Mouse (Mus musculus) adrenal gland, adult 8-10 months (tissue): Measurements from ENCODE around the gene Mdfi. TPM values are rescaled to one million over a fixed set of nuclear protein-coding genes. Genes with fewer than 3 reads are reported as not detected.

Experiments
- DNase-seq: peaks from one replicate; pipeline ENCODE4 v3.0.0; 2022
- total RNA-seq, 4 experiments: library from RNA; stranded (reverse); gene quantifications; 2 replicates each; pipeline ENCODE4 v1.2.4; 2022

Mdfi gene
- total RNA-seq, 4 experiments from 2014 or later, result 1.2 to 3.3 (median 1.6) TPM

DNA sequence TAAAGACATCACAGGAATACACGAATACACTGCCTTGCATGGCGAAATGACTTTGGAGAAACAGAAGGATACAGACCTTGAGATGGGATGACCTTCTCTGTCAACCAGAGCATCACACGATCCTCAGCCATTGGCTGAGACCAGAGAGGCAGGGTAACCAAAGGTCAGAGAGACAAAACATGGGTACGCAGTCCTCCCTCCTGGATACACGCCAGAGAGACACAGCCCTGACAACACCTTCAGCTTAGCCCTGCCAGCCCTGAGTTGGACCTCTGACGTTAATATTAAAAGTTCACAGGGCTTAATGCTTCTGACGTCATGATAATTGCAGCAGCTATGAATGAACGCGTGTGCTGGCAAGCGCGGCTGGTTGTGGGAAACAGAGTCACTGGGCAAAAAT is 11.1 kb upstream of the Mdfi start:
- no peak for DNase-seq

DNA sequence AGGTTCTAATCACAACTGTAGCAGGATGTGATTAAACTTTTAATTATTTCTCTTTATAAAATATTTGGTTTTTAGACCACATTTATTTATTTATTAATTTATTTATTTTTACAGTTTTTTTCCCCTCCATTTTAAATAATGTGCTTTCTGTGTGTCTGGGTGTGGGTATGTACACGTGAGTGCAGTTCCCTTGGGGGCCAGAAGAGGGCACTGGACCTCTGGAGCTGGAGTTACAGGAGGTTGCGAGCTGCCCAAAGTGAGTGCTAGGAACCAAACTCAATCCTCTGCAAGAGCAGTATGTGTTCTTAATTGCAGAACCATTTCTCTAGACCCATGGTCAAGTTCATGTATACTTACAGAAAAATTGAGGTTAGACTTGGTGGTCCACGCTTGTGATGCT is 9.0 kb upstream of the Mdfi start:
- DNase-seq, result no peak

DNA sequence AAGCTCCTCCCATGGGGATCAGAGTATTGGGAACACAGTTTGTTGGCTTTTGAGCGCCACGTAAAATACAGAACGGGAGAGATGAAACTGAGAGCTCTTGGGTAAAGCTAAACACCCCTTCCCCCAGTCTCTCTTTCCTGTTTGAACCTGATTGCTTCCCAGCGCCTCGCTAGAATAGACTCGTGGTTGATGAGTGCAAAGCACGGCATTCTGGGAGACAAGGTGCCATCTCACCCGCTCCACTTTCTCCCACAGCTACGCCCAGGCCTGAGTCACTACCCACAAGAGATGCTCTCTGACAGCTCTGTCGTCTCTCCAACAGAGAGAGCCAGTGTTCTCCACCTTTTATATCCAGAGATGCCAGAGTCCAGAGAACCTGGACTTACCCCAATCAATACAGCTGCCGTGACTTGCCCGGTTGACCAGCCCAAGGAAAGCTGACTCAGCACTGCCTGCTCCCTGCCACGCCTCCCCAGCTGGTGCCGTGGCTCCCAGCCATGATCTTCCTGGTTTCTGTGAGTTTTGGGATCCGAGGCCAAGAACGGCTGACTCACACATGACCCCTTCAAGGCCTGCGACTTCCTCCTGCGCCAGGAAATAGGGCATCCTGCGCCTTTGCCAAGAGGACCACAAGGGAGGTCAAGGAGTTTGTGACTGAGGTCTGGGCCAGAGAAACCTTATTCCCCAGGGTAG is 7.6 kb upstream of the Mdfi start:
- DNase-seq, result peak; percentile 94

DNA sequence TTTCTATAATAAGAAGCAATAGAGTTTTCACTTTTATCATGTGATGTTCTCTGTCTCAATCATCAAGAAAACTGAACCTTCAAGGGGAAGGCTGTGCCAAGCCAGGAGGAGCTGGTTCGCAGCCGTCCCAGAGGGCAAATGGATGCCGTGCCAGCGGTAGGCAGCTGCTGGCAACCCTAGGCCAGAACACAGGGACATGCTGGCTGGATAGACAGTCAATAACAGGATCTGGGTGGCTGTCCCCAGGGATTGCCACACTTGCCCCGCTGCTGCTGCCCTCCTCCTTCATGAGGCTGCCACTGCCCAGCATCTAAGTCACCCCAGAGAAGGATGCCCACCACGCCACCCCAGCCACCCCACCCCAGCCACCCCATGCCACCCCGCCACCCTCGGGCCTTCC is 7.0 kb upstream of the Mdfi start:
- DNase-seq, result no peak

DNA sequence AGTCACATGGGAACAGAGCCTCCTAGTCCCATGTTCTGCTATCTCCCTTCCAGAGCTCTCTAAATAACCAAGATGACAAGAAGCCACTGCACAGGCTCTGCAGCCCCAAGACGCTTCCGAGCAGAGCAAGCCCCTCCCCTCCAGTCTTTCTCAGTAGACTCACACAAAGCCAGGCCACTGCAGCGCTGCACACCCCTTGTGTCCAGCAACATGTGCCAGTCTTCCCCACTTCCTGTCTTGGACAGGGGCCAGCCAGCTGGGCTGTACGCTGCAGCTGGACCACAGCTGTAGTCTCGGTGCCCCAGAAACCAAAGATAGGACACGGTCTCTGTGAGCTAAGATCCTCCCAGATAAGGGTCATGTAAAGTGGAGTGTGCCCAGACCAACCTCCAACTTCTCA is 3.3 kb upstream of the Mdfi start:
- DNase-seq, result no peak

DNA sequence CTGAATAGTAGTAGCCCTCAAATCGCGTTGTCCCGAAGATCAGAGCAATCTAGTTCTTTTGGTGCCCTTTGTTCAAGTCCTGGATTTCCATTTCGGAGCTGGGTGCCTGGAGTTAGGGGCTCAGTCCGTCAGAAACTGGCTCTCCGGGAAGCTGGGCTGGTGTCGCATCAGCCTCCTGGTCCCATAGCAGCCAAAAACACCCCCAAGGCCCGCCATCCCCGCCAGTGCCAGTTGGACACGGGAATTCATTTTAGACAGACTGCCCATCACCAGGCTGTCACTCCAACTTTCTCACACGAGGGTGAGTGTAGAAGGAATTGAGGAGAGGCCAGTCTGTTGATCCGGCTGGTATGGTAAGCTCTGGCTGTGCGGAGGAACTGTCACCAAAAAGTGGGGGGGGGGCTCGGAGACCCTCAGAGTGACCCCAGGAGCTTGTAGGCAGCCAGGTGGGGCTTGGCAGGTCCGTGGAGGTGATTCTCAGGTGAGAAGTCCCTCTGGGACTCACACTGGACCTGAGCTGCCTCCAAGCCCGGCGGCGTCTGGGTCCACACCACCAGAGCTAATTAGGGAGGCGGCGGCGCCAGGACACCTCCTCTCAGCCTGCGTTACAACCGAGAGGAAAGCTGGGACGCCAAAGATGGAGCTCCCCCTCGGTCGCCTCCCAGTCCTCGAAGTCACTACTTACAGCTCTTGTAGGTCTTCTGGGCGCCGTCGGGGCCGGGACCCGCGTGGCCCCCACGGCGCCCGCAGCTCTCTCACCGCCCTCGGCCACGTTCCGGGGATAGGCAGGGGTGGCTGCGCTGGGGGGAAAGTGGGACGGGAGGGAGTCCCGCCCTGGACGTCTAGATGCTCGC is 636 bp downstream of the Mdfi start:
- DNase-seq, result no peak

DNA sequence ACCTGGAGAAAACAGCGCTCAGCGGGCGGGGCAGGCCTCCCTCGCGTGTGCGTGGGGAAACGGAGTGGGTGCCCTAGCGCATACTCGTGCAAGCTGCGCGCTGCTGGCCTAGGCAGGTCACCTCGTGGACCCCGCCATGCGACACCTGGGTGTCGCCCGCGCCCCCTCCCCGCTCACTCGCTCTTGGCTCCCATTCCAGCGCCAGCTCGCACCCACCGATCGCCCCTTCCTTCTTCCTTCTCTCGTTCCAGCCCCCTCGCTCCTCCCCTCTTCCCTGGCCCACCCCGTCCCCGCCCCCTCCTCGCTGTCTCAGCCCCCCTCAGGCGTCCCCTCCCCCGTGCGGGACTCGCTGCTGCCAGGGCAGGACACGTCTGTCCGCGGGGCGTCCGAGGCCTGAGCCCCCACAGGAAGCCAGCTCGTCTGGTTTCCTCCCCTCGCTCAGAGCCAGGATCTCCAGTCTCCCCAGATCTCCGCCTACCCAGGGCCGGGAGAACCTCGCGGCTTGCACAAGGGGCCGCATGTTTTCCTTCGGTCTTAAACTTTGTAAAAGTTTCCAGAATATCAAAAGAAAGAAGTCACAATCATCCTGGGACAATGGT is 1.4 kb downstream of the Mdfi start:
- DNase-seq, result no peak

DNA sequence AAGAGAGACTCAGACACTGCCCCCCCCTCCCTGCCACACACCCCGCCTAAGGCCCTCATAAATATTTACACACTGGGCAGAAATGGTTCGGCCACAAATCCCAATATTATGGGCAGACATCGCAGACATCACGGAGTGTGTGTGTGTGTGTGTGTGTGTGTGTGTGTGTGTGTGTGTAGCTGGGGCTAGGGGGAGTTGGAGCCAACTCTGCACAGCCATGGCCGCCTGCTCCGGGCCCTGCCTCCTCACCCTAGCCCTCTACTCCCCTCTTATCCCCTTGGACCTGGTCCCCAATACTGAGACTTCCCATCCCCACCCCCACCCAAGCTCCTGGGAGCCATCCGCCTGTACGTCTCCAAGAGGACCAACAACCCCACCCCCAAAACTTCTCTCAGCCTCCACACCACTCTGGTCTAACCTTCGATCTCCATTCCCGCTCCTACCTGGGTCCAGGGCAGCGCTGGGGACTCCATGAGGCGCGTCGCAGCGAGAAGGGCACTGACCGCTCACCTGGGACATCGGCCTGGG is 1.9 kb downstream of the Mdfi start:
- DNase-seq, result no peak

DNA sequence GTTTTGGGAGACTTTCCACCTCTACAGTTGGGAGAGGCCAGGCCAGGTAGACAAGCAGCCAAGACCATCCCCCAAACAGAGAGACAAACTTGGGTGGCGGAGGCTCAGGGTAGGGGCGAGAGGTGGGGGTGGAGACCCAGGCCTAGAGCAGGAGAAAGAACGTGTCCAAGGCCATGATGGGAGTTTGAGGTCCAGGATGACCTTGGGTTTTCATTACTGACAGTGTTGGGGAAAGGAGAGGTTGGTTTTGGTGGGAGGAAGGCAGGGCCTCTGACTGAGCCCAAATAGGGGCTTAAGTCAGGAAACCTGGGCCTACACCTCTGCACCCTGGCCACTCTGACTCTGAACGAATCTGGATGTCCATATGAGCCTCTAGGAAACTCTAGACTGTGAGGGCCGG is 2.7 kb downstream of the Mdfi start:
- DNase-seq, result no peak

DNA sequence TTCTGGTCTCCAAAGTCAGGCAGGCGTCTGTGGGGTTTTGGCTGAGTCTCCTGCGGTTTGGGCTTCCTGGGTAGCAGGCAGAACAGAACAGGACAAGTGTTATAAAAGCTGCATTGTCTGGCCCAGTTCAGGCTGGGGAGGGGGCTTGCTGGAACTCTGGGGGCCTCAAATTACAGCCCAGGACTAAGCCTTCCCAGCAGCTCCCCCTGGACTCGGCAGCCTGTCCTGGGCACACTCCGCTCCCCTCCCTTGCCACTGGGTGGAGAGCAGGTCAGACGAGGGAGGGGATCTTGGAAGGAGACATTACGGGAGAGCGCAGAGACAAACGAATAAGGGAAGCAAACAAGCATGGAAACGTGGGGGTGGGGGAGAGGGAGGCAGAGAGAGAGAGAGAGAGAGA is 3.3 kb downstream of the Mdfi start:
- no peak for DNase-seq

DNA sequence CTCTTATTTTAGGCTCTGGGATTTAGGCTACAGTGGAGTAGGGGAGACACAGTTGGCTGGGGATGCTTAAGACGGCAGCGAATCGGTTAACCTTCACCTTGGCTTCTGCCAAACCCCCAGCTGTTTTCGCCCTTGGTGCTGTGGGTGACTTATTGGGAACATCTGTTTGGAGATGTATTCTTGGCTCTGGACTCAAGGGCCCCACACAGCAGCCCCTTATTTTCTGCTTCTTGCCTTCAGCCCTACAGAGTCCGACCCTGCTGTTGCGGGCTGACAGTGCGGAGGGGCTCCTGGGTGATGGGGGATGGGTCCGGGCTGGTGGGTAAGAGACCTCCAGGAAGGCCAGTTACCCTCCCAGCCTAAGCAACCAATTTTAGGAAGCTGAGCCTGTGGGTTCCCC is 13.2 kb downstream of the Mdfi start:
- DNase-seq, result no peak

DNA sequence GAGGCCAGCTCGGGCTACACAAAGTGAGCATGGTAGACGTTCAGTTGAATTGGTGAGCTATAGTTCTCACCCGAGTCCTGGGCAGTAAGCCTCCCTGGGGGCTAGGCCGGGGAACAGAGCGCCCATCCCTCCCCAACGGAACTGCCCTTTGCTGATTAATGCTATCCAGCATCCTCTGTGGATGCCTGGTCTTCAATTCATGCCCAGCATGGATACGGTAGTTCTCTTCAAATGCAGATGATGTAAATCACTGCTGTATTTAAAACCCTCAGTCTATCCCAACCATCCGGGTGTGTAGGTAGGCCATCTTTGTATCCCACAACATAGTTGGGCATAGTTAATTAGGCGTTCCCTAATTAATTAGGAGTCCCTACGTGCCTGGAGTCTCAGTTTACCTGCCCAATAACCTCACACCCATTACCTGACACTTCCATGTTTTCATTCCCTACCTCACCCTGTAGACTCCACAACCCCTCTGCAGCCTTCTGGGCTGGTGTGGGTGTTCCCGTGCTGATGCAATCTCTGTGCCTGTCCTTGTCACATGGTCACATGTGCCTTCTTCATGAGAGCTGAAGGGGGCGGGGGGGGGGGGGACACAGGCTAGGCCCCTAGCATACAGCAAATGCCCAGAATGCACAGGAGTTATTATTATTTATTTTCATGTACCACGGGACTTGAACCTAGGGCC is 16.3 kb downstream of the Mdfi start:
- DNase-seq, result no peak

DNA sequence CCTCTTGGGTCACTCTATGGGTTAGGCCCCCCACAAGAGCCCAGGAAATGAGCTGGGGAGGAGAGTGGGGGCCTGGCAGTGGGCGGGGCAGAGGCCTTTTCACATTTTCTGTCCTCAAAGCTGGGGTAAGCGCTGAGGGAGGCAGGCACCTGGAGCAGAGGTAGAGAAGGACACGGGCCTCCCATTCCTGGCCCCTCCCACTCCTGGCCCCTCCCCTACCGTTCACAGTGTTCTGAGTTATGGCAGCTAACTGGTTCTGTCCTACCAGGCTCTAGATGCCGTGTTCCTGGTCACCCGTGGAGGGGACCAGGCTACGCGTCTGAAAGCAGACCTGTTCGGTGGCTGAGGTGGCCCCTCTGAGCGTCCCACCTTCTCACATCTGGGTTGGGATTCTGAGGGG is 19.0 kb downstream of the Mdfi start:
- no peak for DNase-seq

DNA sequence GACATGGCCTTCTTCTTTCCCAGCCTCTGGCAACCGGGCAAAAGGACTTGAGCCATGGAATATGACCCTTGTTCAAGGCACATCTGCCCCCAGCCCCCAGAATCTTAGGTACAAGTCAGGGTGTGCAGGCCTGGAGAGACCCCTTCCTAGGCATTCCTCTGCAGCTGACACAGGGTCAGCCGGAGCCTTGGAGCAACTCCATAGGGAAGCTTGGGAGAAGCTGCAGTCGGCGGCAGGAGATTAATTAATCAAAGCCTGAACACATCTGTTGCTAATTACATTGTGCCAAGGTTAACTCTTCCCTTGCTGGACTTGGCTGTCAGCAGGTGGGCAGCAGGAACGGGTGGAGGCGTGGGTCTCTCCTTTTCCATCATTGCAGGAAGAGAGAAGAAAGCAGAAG is 20.0 kb downstream of the Mdfi start:
- DNase-seq, result no peak

DNA sequence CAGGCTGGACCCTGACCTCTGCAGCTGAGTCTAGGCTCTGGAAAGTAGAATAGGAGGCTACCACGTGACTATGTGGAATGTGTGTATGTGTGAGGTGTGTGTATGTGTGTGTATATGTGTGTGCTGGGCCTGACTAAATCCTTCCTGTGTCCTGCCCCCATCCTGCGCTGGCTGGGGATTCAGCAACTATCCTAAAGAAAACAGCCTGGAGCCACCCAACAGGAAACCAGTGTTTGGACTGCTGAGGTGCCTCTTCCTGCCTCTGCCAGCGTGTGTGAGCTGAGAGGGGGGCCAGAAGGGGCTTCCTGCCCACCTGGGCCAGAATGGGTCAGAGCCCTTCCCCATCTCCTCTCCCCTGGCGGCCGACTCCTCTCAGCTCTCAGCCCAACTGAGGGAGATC is 20.9 kb downstream of the Mdfi start:
- no peak for DNase-seq

DNA sequence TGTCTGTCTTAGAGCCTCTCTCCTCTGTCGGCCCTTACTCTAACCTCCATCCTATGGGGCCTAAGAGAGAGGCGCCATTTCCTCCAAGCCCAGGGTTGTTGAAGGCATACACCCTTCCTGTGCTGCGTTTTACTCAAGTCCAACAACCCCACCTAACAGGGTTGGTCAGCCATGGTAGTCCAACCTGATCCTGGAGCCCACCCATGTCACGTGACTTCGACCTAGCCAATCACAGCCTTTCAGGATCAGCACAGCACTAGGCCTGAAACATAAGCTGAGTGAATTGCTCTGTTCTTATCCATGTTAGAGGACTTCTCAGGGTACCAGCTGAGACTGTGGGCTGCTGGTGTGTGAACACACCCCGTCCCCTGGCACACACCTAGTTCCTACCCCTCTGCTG is 22.3 kb downstream of the Mdfi start:
- no peak for DNase-seq

DNA sequence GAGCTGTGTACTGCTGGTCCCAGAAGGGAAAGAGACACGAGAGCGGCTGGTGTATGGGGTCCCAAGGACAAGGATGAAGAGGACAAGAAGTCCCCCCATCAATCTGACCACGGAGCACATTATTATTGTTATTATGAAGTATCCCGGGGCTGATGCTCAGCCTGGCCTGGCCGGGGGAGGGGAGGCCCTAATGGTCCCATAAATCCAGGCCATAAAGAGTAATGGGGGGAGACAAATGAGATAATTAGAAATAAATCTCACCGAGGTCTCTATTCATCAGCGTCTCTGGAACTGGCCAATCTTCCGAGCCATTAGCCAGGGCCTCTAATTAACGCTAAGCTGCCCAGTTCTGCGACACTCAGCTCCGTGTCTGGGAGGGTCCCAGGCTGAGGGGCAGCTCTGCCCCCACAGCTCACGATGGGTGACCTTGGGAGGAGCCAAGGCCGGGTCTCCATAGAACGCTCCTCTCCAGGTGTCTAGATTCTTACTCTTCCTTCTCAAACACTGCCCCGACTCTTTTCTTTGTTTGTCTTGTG is 23.2 kb downstream of the Mdfi start:
- no peak for DNase-seq

DNA sequence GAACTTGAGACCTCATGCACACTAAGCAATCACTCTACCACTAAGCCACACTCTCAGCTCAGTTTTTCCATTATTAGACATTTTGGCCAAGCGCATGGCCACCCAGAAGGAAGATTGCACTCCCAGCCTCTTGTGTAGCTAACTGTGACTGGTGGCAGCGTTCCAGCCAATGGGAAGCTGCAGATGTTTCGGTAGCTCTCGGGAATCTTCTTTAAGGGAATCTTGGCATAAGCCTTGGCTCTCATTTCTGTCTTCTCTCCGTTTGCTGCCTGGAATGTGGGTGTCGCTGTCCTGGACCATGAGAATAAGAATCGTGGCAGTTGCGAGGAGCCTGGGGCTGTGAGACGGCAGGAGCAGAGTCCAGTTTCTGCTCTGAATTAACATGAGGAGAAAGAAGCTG is 28.3 kb downstream of the Mdfi start:
- DNase-seq, result no peak

DNA sequence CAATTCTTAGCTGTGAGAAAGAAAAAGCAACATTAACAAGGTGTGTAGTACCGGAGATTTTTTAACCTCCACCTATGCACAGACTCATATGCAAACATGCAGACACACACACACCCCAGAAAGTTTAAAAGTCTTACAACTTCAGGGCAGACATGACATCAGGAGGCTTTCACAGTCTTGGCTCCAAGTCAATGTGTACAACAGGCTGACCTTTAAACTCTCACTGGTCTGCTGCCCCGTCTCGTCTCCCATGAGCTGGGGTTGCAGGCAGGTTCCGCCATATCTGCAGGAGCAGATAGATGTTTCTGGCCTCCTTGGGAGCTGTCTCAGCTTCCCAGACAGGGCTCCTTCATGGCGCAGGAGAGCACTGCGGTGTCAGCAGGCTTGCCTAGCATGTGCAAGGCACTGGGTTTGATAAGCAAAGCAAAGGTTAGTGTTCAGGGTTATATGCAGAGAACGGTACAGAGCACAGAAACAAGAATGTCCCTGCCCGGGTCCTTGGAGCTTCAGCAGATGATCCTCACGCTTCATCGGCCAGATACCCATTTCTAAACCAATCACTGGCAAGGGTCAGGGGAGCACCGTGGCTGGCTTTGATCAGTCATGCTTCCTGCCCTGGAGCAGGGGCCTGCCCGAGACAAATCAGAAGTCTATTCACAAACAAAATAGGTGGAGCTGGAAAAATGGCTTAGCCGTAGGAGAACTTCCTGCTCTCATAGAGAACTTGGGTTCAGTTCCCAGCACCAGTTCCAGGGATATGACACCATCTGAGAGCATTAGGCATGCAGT is 29.2 kb downstream of the Mdfi start:
- DNase-seq, result no peak

DNA sequence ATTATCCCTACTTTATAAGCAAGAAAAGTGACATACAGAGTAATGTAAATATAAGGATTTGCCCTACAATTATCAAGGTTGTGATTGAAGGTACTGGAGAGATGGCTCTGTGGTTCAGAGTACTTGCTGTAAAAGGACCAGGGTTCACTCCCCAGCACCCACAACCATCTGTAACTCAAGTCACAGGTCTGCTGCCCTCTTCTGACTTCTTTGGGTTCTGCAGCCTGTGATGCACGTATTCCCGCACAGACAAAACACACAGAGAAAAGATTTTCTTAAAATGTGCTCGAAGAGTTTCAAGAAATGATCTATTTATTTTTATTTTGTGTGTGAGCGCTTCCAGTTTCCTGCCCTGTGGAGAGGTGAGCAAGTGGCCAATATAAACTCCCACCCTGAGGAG is 30.8 kb downstream of the Mdfi start:
- DNase-seq, result no peak

DNA sequence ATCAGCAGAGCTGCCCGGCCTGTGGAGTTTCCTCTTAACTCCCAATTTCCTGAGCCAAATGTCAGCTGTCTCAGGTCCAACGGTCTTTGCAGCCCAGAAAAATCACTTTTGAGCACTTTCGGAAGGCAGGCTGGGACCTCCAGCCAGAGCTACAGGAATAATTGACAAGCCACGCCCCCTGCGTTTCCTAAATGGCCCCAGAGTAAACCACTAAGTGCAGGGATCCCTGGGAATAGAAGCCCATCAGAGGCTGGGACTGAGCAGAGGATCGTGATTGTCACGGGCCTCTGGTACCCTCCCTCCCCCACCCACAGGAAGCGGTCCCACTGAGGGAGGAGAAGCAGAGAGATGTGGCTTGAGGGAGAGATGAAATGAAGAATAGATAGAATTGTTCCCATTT is 31.7 kb downstream of the Mdfi start:
- no peak for DNase-seq

DNA sequence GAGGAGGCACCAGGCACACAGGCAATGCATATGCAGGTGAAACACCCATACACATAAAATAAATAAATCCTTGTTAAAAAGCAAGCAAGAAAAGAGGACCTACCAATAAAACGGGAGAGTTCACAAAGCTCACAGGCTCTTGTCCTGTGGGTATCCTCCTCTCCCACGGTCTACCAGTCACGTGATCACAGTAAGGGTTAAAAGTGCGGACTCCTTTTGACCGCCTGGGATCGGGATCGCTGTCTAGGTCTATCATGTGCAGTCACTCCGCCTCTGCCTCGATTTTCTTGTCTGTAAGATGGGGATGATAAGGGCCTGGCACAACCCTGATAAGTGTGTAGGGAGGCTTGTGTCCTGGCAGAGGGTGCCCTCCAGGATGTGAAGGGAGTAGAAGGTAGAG is 37.1 kb downstream of the Mdfi start:
- no peak for DNase-seq
